Mouse (Mus musculus) embryonic facial prominence, embryonic 13.5 days (tissue): ENCODE results near the gene Wwc2. TPM values are rescaled to one million over a fixed set of nuclear protein-coding genes. Genes with fewer than 3 reads are reported as not detected.

ENCODE experiments used
- ATAC-seq: fragments of 200-750 bp; cut with Nextera tagmentation; 2 replicates; pipeline ENCODE4 v1.8.0; 2017; ENCODE audit warnings: low read depth; ENCODE audit not compliant: insufficient number of reproducible peaks, insufficient read depth, low FRiP score, low TSS enrichment
- H3K27ac ChIP-seq: fragments of 300-500 bp; sonication (generic); 2 replicates; pipeline ENCODE4 v1.5.1; 2015; ENCODE audit warnings: moderate library complexity, mild to moderate bottlenecking, inconsistent platforms
- H3K27me3 ChIP-seq: fragments of 300-500 bp; sonication (generic); 2 replicates; pipeline ENCODE4 v1.6.1; 2015; ENCODE audit warnings: mild to moderate bottlenecking, inconsistent platforms
- H3K36me3 ChIP-seq: fragments of 300-500 bp; sonication (generic); 2 replicates; pipeline ENCODE4 v1.6.1; 2015; ENCODE audit warnings: mild to moderate bottlenecking, inconsistent platforms
- H3K4me1 ChIP-seq: fragments of 300-500 bp; sonication (generic); 2 replicates; pipeline ENCODE4 v1.6.1; 2015; ENCODE audit warnings: inconsistent platforms
- H3K4me2 ChIP-seq: fragments of 300-500 bp; sonication (generic); 2 replicates; pipeline ENCODE4 v1.6.1; 2015; ENCODE audit warnings: moderate library complexity, mild to moderate bottlenecking, inconsistent platforms
- H3K4me3 ChIP-seq: fragments of 300-500 bp; sonication (generic); 2 replicates; pipeline ENCODE4 v1.5.1; 2015; ENCODE audit warnings: mild to moderate bottlenecking, inconsistent platforms
- H3K9ac ChIP-seq: fragments of 300-500 bp; sonication (generic); 2 replicates; pipeline ENCODE4 v1.6.1; 2015; ENCODE audit warnings: mild to moderate bottlenecking, inconsistent platforms
- H3K9me3 ChIP-seq: fragments of 300-500 bp; sonication (generic); 2 replicates; pipeline ENCODE4 v1.6.1; 2016; ENCODE audit warnings: inconsistent platforms
- WGBS: fragments of 180-500 bp; shearing (Covaris S2); methylation state at CpG from one replicate; pipeline ENCODE4 v1.1.7; 2015; ENCODE audit warnings: mixed read lengths; 5-methylcytosine and 5-hydroxymethylcytosine counted together
- polyA plus RNA-seq: library from polyadenylated mRNA; unstranded; fragments of >200 nt; fragmentation: Nextera tagmentation; extraction: Ambion mirVana; gene quantifications from 2 replicates; pipeline ENCODE4 v1.2.1, GENCODE M21; 2015

Wwc2 gene
- polyA plus RNA-seq, 1 experiment from 2014 or later: 12.5 TPM

DNA sequence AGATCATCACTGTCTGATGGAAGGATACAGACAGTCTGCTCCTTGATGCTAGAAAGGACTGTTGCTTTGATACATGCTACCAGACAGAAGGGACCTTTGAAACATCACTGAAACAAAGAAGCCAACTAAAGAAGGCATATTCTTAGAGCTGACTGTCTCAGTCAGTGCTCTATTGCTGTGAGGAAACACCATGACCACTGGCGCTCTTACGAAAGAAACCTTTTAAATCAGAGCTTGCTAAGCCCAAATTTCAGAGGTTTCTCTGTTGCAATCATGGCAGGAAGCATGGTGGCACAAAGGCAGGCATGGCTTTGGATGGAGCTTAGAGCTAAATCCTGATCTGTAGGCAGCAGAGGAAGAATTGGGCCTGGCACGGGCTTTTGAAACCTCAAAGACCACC is 98.3 kb downstream of the Wwc2 start:
- Histone ChIP-seq H3K9me3 (no peaks in the 10 kb centered on the region), H3K4me3 (no peak overlapping the region), H3K4me2 (no peak overlapping the region), H3K9ac (no peak overlapping the region), H3K4me1 (peaks cover 32% of the 10 kb centered on the region), H3K27ac (no peak overlapping the region), H3K36me3 (peaks cover 13% of the 10 kb centered on the region), H3K27me3 (no peaks in the 10 kb centered on the region)
- ATAC-seq: no peak
- 94% methylated on average over 3 of the region's 3 CpGs for WGBS

DNA sequence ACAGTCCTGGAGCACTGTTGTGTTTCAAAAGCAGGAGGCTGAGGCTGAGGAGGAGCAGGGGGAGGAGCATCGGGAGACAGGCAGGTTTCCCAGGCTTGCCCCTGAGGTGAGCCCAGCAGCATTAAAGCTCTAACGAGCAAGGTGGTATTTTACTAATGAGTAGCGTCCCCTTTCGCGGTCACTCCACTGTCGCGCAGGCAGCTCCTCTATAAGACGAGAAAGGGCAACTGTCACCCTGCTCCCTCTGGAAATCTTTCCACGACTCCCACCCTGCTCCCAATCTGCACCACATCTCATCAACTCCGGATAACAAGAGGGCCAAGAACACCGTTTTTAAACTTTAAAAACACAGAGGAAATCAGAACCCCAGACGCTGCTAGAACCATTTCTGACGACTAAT is 99.1 kb downstream of the Wwc2 start:
- no peaks in the 10 kb centered on the region for H3K27me3 ChIP-seq
- WGBS: 66% methylated on average over 13 of the region's 13 CpGs
- ATAC-seq: no peak
- H3K4me3 ChIP-seq: no peak overlapping the region
- H3K27ac ChIP-seq: no peak overlapping the region
- no peak overlapping the region for H3K4me2 ChIP-seq
- H3K4me1 ChIP-seq: peaks cover 32% of the 10 kb centered on the region
- no peaks in the 10 kb centered on the region for H3K9me3 ChIP-seq
- peaks cover 13% of the 10 kb centered on the region for H3K36me3 ChIP-seq
- H3K9ac ChIP-seq: no peak overlapping the region

DNA sequence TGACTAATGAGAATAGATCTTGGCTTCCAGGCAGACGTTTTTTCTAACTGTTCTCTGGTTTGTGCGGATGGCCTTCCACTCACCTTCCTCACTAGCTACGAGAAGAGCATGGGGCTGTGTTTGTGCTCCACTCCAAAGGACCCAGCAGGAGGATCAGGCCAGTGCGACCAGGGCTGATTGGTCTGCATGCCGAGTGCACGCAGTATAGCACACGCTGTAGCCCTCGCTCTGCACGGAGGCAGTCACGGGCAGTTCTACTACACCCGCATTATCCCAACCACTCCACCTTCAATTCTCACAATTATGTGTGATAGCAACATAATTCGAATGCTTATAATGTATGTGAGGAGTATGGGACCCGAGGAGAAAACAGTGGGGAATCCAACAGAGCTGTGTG is 99.9 kb downstream of the Wwc2 start:
- Histone ChIP-seq H3K4me1 (peaks cover 32% of the 10 kb centered on the region), H3K27ac (no peak overlapping the region), H3K4me2 (no peak overlapping the region), H3K27me3 (no peaks in the 10 kb centered on the region), H3K9ac (no peak overlapping the region), H3K4me3 (no peak overlapping the region), H3K36me3 (peaks cover 14% of the 10 kb centered on the region; the same call in 1 of the 2 replicates), H3K9me3 (no peaks in the 10 kb centered on the region)
- 74% methylated on average over 13 of the region's 13 CpGs for WGBS
- ATAC-seq: no peak

DNA sequence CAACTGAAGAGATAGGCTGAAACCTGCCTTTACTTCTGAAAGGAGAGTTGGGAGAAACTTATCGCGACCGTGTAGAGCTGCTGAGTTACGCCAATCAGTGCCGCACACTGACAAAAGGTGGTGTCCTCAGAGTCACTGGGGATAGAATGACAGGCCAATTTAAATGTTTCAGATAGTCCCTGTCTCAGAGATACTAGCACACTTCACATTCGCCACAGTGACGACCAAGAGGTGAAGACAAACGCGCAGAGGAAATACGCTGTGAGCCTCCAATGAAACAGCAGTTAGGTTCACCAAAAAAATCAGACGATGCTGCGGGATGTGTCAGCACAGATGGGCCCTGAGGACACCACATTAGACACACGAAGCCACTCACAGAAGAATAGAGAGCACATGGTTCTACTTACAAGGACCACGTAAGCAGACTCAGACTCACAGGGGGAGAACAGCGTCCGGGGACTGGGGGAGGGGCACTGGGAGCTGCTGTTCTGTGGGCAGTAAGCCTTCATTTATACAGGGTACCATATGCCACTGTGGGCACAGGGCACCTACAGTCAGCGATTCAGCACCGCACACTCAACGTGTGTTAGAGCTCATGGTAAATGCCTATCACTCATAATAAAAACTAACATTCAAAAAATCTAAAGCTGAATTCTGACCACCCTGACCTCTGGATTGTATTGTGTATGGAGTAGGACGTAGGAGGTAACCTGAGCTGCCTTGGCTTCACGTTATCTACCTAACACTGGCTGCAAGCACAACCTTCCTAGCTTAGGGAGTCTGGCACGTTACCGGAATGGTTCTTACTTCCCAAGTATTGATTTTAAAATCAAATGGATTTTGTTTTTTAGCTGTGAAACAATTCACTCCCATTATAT is 100.5 kb downstream of the Wwc2 start:
- peak; percentile 56; the same call in 1 of the 2 replicates for ATAC-seq
- Histone ChIP-seq H3K4me2 (peak overlapping the region; percentile 42), H3K9me3 (no peaks in the 10 kb centered on the region), H3K27ac (no peak overlapping the region), H3K9ac (0 out of 2 replicates have a peak overlapping the region, but pooled peaks have one; percentile 33), H3K4me3 (no peak overlapping the region), H3K36me3 (peaks cover 10% of the 10 kb centered on the region; the same call in 1 of the 2 replicates), H3K4me1 (peaks cover 32% of the 10 kb centered on the region), H3K27me3 (no peaks in the 10 kb centered on the region)
- 25% methylated on average over 23 of the region's 23 CpGs for WGBS

DNA sequence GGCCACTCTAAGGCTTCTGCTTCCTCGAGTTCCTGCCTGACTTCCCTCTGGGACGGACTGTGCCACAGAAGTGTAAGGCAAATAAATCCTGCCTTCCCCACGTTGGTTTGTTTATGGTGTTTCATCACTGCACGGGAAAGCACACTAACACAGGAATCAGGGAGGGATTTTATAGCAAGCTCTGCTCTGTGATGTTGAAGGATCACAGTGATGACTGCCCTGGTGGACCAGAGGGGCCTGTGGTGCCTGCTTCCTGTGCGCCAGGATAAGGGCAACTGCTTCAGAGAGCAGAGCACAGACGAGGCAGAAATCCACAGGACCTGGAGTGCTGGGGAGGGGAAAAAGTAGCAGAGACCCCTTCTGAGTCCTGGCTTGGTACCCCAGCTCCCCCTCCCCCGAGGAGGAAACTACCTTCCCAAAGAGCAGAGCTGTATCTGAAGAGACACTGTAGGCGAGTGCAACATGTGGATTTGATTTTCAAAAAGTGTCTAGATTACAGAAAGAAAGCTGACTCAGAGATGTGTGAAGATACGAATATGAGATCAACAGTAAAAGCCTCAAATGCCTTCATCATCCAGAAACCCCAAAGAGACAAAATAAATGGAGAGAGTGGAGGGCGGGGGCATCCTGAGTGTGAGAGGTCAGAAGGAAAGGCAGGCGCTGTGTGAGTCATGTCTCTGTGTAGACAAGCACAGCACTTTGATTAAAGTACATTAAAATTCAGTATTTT is 101.7 kb downstream of the Wwc2 start:
- Histone ChIP-seq H3K27ac (no peak overlapping the region; the same call in 1 of the 2 replicates), H3K9ac (no peak overlapping the region), H3K9me3 (no peaks in the 10 kb centered on the region), H3K4me2 (no peak overlapping the region), H3K4me1 (peaks cover 32% of the 10 kb centered on the region), H3K27me3 (no peaks in the 10 kb centered on the region), H3K36me3 (peaks cover 11% of the 10 kb centered on the region; the same call in 1 of the 2 replicates), H3K4me3 (no peak overlapping the region)
- ATAC-seq: no peak
- WGBS: 38% methylated on average over 11 of the region's 11 CpGs

DNA sequence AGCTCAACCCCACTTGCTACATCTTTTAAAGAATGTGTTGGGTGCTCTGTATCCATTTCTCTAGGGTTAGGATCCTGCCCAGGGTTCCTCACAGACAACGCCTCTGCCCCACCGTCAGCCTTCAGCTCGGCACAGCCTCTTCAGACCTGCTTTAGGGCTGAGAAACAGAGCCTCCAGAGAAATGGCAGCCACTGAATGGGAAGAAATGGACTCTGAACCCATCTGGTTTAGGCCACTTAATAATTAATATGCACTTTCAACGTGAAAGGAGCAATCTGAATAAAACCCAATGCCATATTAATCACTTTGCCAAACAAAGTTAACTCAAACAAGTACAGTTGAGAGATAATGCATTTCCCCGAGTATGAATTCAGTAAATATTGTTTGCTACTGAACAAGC is 106.4 kb downstream of the Wwc2 start:
- Histone ChIP-seq H3K9ac (no peak overlapping the region), H3K36me3 (peaks cover 39% of the 10 kb centered on the region), H3K9me3 (no peaks in the 10 kb centered on the region), H3K4me2 (no peak overlapping the region), H3K4me1 (peaks cover 8% of the 10 kb centered on the region), H3K27me3 (no peaks in the 10 kb centered on the region), H3K4me3 (no peak overlapping the region), H3K27ac (no peak overlapping the region)
- no peak for ATAC-seq
- WGBS: 89% methylated on average over 5 of the region's 5 CpGs

DNA sequence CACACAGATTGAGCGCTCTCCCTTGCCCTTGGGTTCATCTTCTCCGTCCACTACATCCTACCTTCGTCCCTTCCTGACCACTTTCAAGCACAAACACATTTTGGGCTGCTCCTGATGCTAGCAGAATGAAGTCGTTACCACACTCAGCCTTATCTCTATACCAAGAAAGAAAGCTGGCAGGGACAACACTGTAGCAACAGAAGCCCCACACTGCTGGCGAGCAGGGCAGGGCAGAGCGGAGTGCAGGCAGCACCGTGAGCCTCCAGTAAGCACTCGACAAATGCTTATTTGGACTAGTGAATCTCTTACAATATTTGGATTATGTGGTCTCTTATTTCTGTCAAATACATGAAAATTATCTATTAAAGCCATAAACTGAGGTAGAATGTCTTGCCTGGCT is 107.0 kb downstream of the Wwc2 start:
- no peak overlapping the region for H3K4me2 ChIP-seq
- H3K4me3 ChIP-seq: no peak overlapping the region
- peaks cover 3% of the 10 kb centered on the region for H3K4me1 ChIP-seq
- no peak for ATAC-seq
- H3K36me3 ChIP-seq: peaks cover 42% of the 10 kb centered on the region
- no peaks in the 10 kb centered on the region for H3K9me3 ChIP-seq
- H3K9ac ChIP-seq: no peak overlapping the region
- H3K27ac ChIP-seq: no peak overlapping the region
- no peaks in the 10 kb centered on the region for H3K27me3 ChIP-seq
- WGBS: 93% methylated on average over 8 of the region's 8 CpGs

DNA sequence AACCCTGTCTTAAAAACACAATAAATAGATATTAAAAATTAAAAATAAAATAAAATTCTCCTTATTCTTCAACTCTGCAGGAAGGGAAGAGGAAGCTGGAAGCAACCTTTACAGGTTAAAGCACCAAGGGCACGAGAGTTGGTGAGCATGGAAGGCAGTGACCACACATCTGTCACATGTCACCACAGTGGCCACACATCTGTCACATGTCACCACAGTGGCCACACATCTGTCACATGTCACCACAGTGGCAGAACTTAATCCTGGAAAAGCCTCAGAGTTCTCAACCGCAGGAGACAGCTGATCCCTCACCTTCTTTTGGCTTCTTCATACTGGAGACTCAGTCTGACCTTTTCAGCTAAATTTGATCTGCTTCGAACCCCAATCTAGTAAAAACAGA is 112.2 kb downstream of the Wwc2 start:
- Histone ChIP-seq H3K36me3 (peaks cover 66% of the 10 kb centered on the region), H3K4me1 (peaks cover 4% of the 10 kb centered on the region; the same call in 1 of the 2 replicates), H3K9me3 (no peaks in the 10 kb centered on the region), H3K27me3 (no peaks in the 10 kb centered on the region), H3K27ac (no peak overlapping the region), H3K4me3 (no peak overlapping the region), H3K9ac (no peak overlapping the region), H3K4me2 (no peak overlapping the region)
- no peak for ATAC-seq
- 67% methylated on average over 3 of the region's 3 CpGs for WGBS

DNA sequence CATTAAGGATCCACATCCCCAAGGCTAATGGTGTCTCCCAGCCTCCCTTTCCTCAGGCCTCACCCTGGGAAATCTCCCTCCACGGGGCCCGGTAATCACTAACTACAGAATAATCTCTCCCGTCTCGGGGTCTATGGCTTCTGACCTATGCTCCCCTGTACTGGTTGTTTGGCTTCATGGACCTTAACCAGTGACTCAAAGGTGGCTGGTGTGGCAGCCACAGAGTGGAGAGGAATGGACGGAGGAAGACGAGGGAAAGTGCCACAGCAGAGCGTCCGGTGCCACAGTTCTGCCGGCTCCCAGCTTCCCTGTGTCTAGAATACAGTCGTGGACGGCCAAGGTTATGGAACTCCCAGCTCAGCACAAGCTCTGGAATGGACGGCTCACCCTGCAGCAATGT is 114.9 kb downstream of the Wwc2 start:
- H3K4me2 ChIP-seq: no peak overlapping the region
- no peak overlapping the region for H3K9ac ChIP-seq
- H3K27ac ChIP-seq: no peak overlapping the region
- no peaks in the 10 kb centered on the region for H3K27me3 ChIP-seq
- no peaks in the 10 kb centered on the region for H3K9me3 ChIP-seq
- WGBS: 92% methylated on average over 12 of the region's 12 CpGs
- no peak overlapping the region for H3K4me3 ChIP-seq
- H3K36me3 ChIP-seq: peaks cover 49% of the 10 kb centered on the region
- H3K4me1 ChIP-seq: peaks cover 12% of the 10 kb centered on the region
- ATAC-seq: no peak

DNA sequence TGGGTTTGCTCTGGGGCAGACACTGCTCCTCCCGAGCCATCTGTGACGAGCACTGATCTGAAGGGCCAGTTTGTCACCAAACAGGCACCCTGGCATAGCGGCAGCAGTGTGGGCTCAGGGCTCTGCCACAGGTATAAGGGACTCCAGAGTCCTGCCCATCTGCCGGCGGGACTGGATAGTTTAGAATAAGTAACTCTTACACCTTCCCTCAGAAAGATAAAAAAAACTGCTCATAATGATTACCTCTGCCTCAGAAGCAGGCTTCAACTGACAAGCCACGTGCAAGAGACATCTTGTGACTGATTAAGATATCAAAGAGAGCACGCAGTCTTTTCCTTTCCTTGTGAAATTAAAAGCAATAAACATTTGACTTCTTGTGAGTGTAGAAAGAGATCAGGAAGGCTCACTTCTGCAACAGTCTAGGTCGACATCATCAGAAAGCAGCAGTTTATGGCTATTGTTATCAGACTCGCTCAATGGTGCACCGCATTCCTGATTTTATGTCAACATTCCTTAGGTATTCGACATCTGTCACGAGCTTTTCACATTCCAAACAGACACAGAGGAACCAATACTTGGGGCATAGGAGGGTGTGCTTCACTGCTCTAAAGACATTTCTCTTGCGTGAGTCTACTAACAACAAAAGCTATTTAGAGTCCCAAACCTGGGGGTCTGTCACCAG is 116.1 kb downstream of the Wwc2 start:
- no peak overlapping the region for H3K4me2 ChIP-seq
- 71% methylated on average over 13 of the region's 13 CpGs for WGBS

DNA sequence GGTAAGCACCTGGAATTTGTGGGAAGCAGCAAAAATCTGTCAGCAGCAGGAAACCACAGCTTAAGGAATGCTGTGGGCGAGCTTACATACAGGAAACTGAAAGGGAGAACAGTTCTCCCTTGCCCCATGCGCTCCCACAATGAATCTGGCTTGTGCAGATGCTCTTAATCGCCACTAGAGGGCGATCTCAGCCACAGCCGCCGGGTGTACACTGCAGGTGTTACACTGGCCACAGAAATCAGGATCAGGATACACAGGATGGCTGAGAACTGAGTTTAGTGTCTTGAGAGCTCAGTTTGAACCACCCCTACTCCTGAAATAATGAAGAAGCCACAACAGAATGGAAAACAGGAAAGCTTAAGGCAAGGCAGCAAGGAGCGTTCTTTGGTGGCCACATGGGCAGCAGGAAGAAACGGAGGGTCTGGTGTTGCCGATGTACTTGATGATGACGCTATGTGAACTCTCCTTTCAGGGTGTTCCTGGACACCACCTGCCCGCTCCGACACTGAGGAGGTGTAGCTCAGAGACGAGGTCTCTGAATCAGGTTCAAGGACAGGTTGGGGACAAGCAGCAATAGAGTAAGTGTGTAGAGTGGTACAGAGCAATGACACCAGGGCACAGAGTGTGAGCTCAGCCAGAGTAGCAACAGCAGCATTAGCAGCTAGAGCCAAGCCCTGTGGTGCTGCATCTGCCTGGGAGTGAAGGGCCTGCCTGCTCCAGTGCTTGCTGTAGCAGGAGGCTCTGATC is 118.2 kb downstream of the Wwc2 start:
- 51% methylated on average over 13 of the region's 13 CpGs for WGBS

More for the DNA sequence above, 116.1 kb downstream of the Wwc2 start:
- peaks cover 49% of the 10 kb centered on the region for H3K36me3 ChIP-seq
- peaks cover 16% of the 10 kb centered on the region for H3K4me1 ChIP-seq
- no peaks in the 10 kb centered on the region for H3K9me3 ChIP-seq
- H3K4me3 ChIP-seq: no peak overlapping the region
- no peaks in the 10 kb centered on the region for H3K27me3 ChIP-seq
- H3K9ac ChIP-seq: no peak overlapping the region
- no peak for ATAC-seq
- no peak overlapping the region for H3K27ac ChIP-seq

More for the DNA sequence above, 118.2 kb downstream of the Wwc2 start:
- Histone ChIP-seq H3K27ac (no peak overlapping the region), H3K9me3 (no peaks in the 10 kb centered on the region), H3K9ac (no peak overlapping the region), H3K4me2 (no peak overlapping the region), H3K4me3 (no peak overlapping the region), H3K27me3 (no peaks in the 10 kb centered on the region), H3K36me3 (peaks cover 51% of the 10 kb centered on the region), H3K4me1 (peaks cover 16% of the 10 kb centered on the region)
- no peak for ATAC-seq
